Mouse (Mus musculus): ENCODE results near the gene Kif3c. TPM values are rescaled to one million over a fixed set of nuclear protein-coding genes. Genes with fewer than 3 reads are reported as not detected.
A peak's percentile ranks its signal among the peaks of the same experiment; 100 is the strongest.

Kif3c gene
- polyA plus RNA-seq (2015; fragmentation: Nextera tagmentation; extraction: Ambion mirVana), result 8.1 and 8.6 TPM in 2 replicates

DNA sequence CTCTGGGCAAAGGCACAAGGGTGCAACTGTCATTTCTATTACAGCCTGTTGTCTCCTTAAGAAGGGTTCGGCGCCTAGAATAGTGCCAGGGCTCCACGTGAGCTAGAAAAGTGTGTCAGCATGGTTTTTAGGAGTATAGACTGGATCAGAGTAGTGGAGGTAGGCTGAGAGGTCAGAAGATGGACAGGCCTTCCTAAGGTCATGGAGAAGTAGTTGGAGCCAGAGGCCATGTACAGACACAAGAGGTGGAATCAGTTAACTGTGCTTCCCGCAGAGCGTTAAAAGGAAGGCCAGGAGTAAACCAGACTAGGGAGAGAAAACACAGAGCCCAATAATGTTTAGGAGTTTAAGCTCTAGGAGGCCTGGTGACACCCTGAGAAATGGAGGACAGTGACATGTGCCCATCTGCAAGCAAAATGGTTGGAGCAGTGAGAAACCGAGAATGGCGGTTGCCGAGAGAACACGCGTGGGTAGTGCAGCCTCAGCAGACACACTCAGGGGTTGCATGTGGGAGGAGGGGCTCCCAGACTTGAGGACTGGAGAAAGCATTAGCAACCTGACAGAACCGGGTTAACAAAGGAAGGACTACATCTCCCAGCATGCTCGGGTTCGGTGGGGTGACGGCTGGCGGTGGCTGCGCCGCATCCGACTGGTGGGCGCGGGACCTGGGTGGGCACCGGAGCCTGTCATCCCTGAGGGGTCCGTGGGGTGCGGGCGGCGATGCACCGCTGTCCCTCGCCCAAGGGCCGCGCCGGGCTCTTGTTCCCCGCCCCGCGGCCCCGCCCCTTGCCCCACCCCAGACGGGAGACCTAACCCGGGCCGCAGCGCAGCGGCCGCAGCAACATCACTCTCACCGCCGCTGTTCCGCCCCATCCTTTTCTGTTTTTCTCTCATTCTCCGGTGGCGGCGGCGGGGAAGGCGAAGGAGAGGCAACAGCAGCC lies at the start of gene Kif3c:
Gene Kif3c (plus strand): TSS at position 625 of the 941 bp plus-strand sequence.
- Histone ChIP-seq H3K27me3 (ENCODE audit: control insufficient read depth, insufficient read depth, low read length) (no peaks in the 10 kb centered on the region), H3K36me3 (ENCODE audit: control insufficient read depth, insufficient read depth, low read length) (peaks cover 6% of the 10 kb centered on the region; the same call in 1 of the 2 replicates), H3K27ac (ENCODE audit: low read length) (peak within 1 kb of the TSS; percentile 64), H3K4me2 (ENCODE audit: low read depth, low read length) (peak within 1 kb of the TSS; percentile 91), H3K9ac (ENCODE audit: low read length) (peak within 1 kb of the TSS; percentile 88), H3K9me3 (replicated peaks; ENCODE audit: control insufficient read depth, low read length) (no peaks in the 10 kb centered on the region), H3K4me3 (replicated peaks; ENCODE audit: low read length) (peak within 1 kb of the TSS; percentile 87), H3K4me1 (ENCODE audit: control insufficient read depth, insufficient read depth, low read length) (peaks cover 25% of the 10 kb centered on the region)
- ATAC-seq (ENCODE audit: insufficient read depth, low FRiP score), result peak; percentile 78
- WGBS, result 7% methylated on average over 47 of the region's 48 CpGs

DNA sequence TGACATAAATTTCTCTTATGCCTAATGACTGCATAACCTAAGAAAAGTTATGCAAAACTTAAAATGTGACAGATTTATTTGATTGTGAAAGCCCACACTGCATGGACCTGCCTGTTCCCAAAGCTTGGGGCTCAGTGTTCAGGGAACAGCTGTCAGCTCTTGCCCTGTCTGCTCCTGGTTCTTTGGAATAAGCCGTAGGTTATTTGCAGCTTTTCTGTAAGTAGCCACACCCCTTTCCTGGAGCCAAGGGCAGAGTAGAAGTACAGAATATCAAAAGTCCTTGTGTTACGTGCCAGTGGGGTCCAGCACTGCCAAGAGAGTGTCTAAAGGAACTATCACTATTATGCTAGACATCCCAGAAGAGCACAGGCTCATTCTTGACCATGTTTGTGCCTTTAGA lies 48.8 kb upstream of the Kif3c start:
- no peak overlapping the region for H3K4me2 ChIP-seq (ENCODE audit: low read depth, low read length)
- H3K9me3 ChIP-seq (replicated peaks; ENCODE audit: control insufficient read depth, low read length), result no peaks in the 10 kb centered on the region
- 0 out of 2 replicates have a peak overlapping the region, but pooled peaks have one; percentile 18 for H3K27ac ChIP-seq (ENCODE audit: low read length)
- no peaks in the 10 kb centered on the region for H3K27me3 ChIP-seq (ENCODE audit: control insufficient read depth, insufficient read depth, low read length)
- WGBS, result 11% methylated on average over 2 of the region's 2 CpGs
- ATAC-seq (ENCODE audit: insufficient read depth, low FRiP score), result peak; percentile 33; the same call in 1 of the 2 replicates
- no peak overlapping the region for H3K9ac ChIP-seq (ENCODE audit: low read length)
- H3K4me3 ChIP-seq (replicated peaks; ENCODE audit: low read length), result no peak overlapping the region
- peaks cover 3% of the 10 kb centered on the region; the same call in 1 of the 2 replicates for H3K4me1 ChIP-seq (ENCODE audit: control insufficient read depth, insufficient read depth, low read length)
- no peaks in the 10 kb centered on the region for H3K36me3 ChIP-seq (ENCODE audit: control insufficient read depth, insufficient read depth, low read length)

DNA sequence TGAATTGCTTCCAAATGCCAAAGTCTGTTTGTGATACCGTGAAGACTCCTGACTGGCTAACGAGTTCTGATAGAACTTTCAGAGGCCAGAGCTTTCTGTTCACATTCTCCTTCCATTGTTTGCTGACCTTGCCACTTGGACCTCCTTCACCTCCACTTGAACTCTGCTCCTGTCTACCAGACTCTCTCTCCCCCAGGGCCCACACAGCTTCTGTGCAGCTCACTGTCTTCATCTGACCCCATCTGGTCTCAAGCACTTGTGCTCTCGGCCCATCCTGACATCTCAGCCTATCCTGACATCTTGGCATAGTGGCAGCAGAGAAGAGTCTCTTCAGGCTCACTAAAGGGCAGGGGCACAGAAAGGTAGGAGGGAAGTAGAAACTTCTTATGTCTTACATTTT lies 48.0 kb upstream of the Kif3c start:
- no peaks in the 10 kb centered on the region for H3K27me3 ChIP-seq (ENCODE audit: control insufficient read depth, insufficient read depth, low read length)
- no peak overlapping the region for H3K4me2 ChIP-seq (ENCODE audit: low read depth, low read length)
- WGBS, result 39% methylated on average over 3 of the region's 3 CpGs
- H3K4me3 ChIP-seq (replicated peaks; ENCODE audit: low read length), result no peak overlapping the region
- ATAC-seq (ENCODE audit: insufficient read depth, low FRiP score), result no peak
- H3K9me3 ChIP-seq (replicated peaks; ENCODE audit: control insufficient read depth, low read length), result no peaks in the 10 kb centered on the region
- H3K36me3 ChIP-seq (ENCODE audit: control insufficient read depth, insufficient read depth, low read length), result no peaks in the 10 kb centered on the region
- H3K4me1 ChIP-seq (ENCODE audit: control insufficient read depth, insufficient read depth, low read length), result peaks cover 3% of the 10 kb centered on the region; the same call in 1 of the 2 replicates
- no peak overlapping the region for H3K27ac ChIP-seq (ENCODE audit: low read length)
- H3K9ac ChIP-seq (ENCODE audit: low read length), result no peak overlapping the region

DNA sequence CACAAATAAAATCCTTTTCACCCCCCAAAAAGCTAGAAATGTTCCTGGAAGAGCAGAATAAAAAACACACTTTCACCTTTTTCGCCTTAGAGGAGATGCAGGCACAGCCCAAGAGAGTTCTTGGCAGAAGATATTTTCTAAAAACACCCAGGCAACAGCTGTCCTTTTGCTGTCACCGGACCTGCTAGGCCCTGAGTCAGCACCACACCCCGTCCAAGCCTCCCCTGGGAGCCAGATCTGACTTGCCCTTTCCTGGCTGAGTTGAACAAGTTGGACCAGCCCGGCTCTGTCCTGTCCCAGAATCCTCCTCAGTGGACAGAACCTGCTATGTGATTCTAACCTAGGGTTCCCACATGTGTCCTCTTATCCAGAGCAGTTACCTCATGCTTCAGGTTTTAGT lies 45.6 kb upstream of the Kif3c start:
- 68% methylated on average over 4 of the region's 4 CpGs for WGBS

DNA sequence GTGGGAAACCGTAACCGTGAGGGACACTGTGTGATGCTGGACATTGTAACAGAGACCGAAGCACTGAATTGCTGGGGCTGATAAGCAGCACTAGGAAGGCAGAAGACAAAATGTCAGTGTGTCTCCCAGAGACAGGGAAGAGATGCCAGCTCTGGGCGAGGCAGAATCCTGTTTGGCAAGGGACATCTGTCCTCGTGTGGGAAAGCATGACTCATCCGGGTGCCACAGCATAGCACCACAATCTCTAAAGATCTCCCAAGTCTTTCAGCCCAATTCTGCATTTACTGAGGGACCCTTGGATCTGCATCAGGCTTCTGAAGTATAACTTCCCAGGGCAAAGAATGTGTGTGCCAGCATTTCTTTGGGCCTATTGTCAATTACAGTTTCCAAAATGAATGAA lies 41.7 kb upstream of the Kif3c start:
- no peaks in the 10 kb centered on the region for H3K27me3 ChIP-seq (ENCODE audit: control insufficient read depth, insufficient read depth, low read length)
- peak overlapping the region; percentile 49; the same call in 1 of the 2 replicates for H3K27ac ChIP-seq (ENCODE audit: low read length)
- 0 out of 2 replicates have a peak, but pooled peaks have one; percentile 21 for ATAC-seq (ENCODE audit: insufficient read depth, low FRiP score)
- no peaks in the 10 kb centered on the region for H3K4me1 ChIP-seq (ENCODE audit: control insufficient read depth, insufficient read depth, low read length)
- no peak overlapping the region for H3K4me3 ChIP-seq (replicated peaks; ENCODE audit: low read length)
- no peaks in the 10 kb centered on the region for H3K9me3 ChIP-seq (replicated peaks; ENCODE audit: control insufficient read depth, low read length)
- WGBS, result 67% methylated on average over 6 of the region's 6 CpGs
- H3K9ac ChIP-seq (ENCODE audit: low read length), result no peak overlapping the region
- no peak overlapping the region for H3K4me2 ChIP-seq (ENCODE audit: low read depth, low read length)
- no peaks in the 10 kb centered on the region for H3K36me3 ChIP-seq (ENCODE audit: control insufficient read depth, insufficient read depth, low read length)

More for the DNA sequence above, 45.6 kb upstream of the Kif3c start:
- H3K27ac ChIP-seq (ENCODE audit: low read length), result peak overlapping the region; percentile 25
- no peaks in the 10 kb centered on the region for H3K36me3 ChIP-seq (ENCODE audit: control insufficient read depth, insufficient read depth, low read length)
- no peak overlapping the region for H3K4me2 ChIP-seq (ENCODE audit: low read depth, low read length)
- no peak overlapping the region for H3K9ac ChIP-seq (ENCODE audit: low read length)
- no peak overlapping the region for H3K4me3 ChIP-seq (replicated peaks; ENCODE audit: low read length)
- H3K4me1 ChIP-seq (ENCODE audit: control insufficient read depth, insufficient read depth, low read length), result peaks cover 3% of the 10 kb centered on the region; the same call in 1 of the 2 replicates
- H3K27me3 ChIP-seq (ENCODE audit: control insufficient read depth, insufficient read depth, low read length), result no peaks in the 10 kb centered on the region
- no peaks in the 10 kb centered on the region for H3K9me3 ChIP-seq (replicated peaks; ENCODE audit: control insufficient read depth, low read length)
- peak; percentile 62; the same call in 1 of the 2 replicates for ATAC-seq (ENCODE audit: insufficient read depth, low FRiP score)

DNA sequence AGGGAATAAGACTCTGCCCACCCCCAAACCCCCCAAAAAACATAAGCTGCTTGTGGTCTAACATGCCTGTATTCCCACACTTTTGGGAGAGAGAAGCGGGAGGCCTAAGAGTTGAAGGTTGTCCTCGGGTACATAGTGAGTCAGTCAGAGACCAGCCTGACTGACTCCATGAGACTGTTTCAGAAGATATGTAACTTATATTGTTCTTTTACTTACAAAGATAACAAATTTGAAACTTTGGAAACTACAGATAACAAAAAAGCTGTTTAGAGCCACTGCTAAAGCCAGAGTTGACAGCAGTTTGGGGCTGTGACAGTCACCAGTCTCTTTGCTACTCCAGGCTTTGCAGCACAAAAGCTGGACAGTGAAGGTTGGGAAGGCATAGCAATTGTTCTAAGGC lies 39.7 kb upstream of the Kif3c start:
- H3K4me2 ChIP-seq (ENCODE audit: low read depth, low read length), result no peak overlapping the region

DNA sequence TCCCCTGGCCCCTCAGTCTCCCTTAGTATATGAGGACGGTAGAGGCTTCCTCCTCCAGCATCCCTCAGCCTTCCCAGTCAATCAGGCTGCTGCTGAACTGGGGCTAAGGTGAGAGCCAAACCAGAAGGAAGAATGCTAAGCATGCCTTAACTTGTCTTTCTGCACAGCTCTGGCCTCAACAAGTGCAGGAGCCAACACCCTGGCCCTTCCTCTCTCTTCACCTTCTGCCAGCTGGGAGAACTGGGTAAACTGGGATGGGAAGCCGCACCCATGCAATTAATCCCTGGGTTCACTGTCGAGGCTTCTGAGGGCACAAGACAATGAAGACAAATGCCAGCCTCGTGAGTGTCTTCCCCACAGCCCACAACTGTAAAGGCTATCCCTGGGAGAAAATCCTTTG lies 35.3 kb upstream of the Kif3c start:
- 76% methylated on average over 4 of the region's 4 CpGs for WGBS
- ATAC-seq (ENCODE audit: insufficient read depth, low FRiP score), result peak; percentile 50; the same call in 1 of the 2 replicates
- H3K9me3 ChIP-seq (replicated peaks; ENCODE audit: control insufficient read depth, low read length), result no peaks in the 10 kb centered on the region

More for the DNA sequence above, 39.7 kb upstream of the Kif3c start:
- Histone ChIP-seq H3K9me3 (replicated peaks; ENCODE audit: control insufficient read depth, low read length) (no peaks in the 10 kb centered on the region), H3K27me3 (ENCODE audit: control insufficient read depth, insufficient read depth, low read length) (no peaks in the 10 kb centered on the region), H3K36me3 (ENCODE audit: control insufficient read depth, insufficient read depth, low read length) (no peaks in the 10 kb centered on the region), H3K9ac (ENCODE audit: low read length) (no peak overlapping the region), H3K4me3 (replicated peaks; ENCODE audit: low read length) (no peak overlapping the region), H3K27ac (ENCODE audit: low read length) (peak overlapping the region; percentile 35; the same call in 1 of the 2 replicates), H3K4me1 (ENCODE audit: control insufficient read depth, insufficient read depth, low read length) (no peaks in the 10 kb centered on the region)
- 73% methylated on average over 2 of the region's 2 CpGs for WGBS
- no peak for ATAC-seq (ENCODE audit: insufficient read depth, low FRiP score)

DNA sequence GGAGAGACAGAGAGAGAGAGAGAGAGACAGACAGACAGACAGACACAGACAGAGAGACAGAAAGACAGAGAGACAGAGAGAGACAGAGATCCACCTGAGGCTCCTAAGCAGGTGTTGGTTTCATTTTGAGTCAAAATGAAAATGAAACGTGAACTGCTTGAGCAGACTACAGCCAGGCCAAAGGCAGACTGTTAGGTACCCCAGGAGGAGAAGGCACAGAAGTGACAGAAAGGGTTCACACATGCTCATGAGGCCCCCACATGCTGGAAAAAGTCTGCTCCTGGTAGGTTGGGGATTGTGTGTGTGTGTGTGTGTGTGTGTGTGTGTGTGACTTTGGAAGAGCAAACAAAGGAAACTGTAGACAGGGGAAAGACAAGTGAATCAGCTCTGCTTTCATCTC lies 26.0 kb upstream of the Kif3c start:
- Histone ChIP-seq H3K27me3 (ENCODE audit: control insufficient read depth, insufficient read depth, low read length) (no peaks in the 10 kb centered on the region), H3K9ac (ENCODE audit: low read length) (no peak overlapping the region), H3K4me3 (replicated peaks; ENCODE audit: low read length) (no peak overlapping the region), H3K4me1 (ENCODE audit: control insufficient read depth, insufficient read depth, low read length) (no peaks in the 10 kb centered on the region), H3K36me3 (ENCODE audit: control insufficient read depth, insufficient read depth, low read length) (no peaks in the 10 kb centered on the region), H3K27ac (ENCODE audit: low read length) (no peak overlapping the region), H3K4me2 (ENCODE audit: low read depth, low read length) (no peak overlapping the region), H3K9me3 (replicated peaks; ENCODE audit: control insufficient read depth, low read length) (no peaks in the 10 kb centered on the region)
- ATAC-seq (ENCODE audit: insufficient read depth, low FRiP score), result no peak
- 59% methylated on average over 1 of the region's 1 CpGs for WGBS

More for the DNA sequence above, 35.3 kb upstream of the Kif3c start:
- Histone ChIP-seq H3K27me3 (ENCODE audit: control insufficient read depth, insufficient read depth, low read length) (no peaks in the 10 kb centered on the region), H3K36me3 (ENCODE audit: control insufficient read depth, insufficient read depth, low read length) (no peaks in the 10 kb centered on the region), H3K27ac (ENCODE audit: low read length) (peak overlapping the region; percentile 64; the same call in 1 of the 2 replicates), H3K9ac (ENCODE audit: low read length) (no peak overlapping the region), H3K4me1 (ENCODE audit: control insufficient read depth, insufficient read depth, low read length) (no peaks in the 10 kb centered on the region), H3K4me3 (replicated peaks; ENCODE audit: low read length) (no peak overlapping the region), H3K4me2 (ENCODE audit: low read depth, low read length) (no peak overlapping the region)

DNA sequence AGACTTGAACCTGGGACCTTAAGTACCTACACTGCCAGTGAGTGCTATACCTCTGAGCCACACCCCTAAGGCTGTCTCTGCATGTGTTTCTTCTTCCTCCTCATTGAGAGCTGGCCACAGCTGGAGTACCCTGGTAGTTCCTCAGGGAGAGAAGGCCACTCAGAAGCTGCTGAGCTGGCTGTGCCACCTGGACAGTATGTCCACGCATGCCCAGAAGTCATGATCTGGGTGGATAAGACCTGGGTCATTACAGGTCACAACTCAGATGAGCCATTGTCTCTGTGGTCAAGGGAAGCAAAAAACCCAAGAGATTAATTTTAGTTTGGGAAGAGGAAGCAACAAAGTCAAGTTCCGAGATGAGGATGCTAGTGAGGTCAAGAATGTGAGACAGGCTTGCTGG lies 20.8 kb upstream of the Kif3c start:
- WGBS, result 83% methylated on average over 2 of the region's 2 CpGs
- ATAC-seq (ENCODE audit: insufficient read depth, low FRiP score), result no peak
- H3K4me1 ChIP-seq (ENCODE audit: control insufficient read depth, insufficient read depth, low read length), result no peaks in the 10 kb centered on the region

More for the DNA sequence above, 20.8 kb upstream of the Kif3c start:
- Histone ChIP-seq H3K4me2 (ENCODE audit: low read depth, low read length) (no peak overlapping the region), H3K9ac (ENCODE audit: low read length) (no peak overlapping the region), H3K27ac (ENCODE audit: low read length) (no peak overlapping the region), H3K9me3 (replicated peaks; ENCODE audit: control insufficient read depth, low read length) (no peaks in the 10 kb centered on the region), H3K36me3 (ENCODE audit: control insufficient read depth, insufficient read depth, low read length) (no peaks in the 10 kb centered on the region), H3K4me3 (replicated peaks; ENCODE audit: low read length) (no peak overlapping the region), H3K27me3 (ENCODE audit: control insufficient read depth, insufficient read depth, low read length) (no peaks in the 10 kb centered on the region)
